Mouse (Mus musculus) C2C12 (cell line): ENCODE results near the gene Tubb5. TPM values are rescaled to one million over a fixed set of nuclear protein-coding genes. Genes with fewer than 3 reads are reported as not detected.
A peak's percentile ranks its signal among the peaks of the same experiment; 100 is the strongest.

Source experiments
- H3K27me3 ChIP-seq: one replicate; pipeline ENCODE4 v1.6.1; 2011; ENCODE audit not compliant: control insufficient read depth, insufficient read depth, insufficient read length
- H3K36me3 ChIP-seq: one replicate; pipeline ENCODE4 v1.6.1; 2011; ENCODE audit not compliant: control insufficient read depth, insufficient read depth
- H3K4me3 ChIP-seq: one replicate; pipeline ENCODE4 v1.5.1; 2011; ENCODE audit warnings: mild to moderate bottlenecking, control low read depth; ENCODE audit not compliant: poor library complexity, insufficient read depth, severe bottlenecking
- H3K79me2 ChIP-seq: one replicate; pipeline ENCODE4 v1.6.1; 2011; ENCODE audit not compliant: control insufficient read depth, insufficient read depth
- H3K79me3 ChIP-seq: one replicate; pipeline ENCODE4 v1.6.1; 2011; ENCODE audit warnings: low read depth, control low read depth
- H3ac ChIP-seq: one replicate; pipeline ENCODE3; 2011; ENCODE audit warnings: low read depth; ENCODE audit not compliant: control insufficient read depth, insufficient read length
- CEBPB ChIP-seq: IDR thresholded peaks from one replicate; pipeline ENCODE4 v1.6.1; 2011; ENCODE audit warnings: low read depth, mild to moderate bottlenecking, control low read depth, moderate library complexity
- CTCF ChIP-seq: IDR thresholded peaks from one replicate; pipeline ENCODE4 v1.5.1; 2011; ENCODE audit not compliant: control insufficient read depth, insufficient read depth, insufficient read length
- FOSL1 ChIP-seq: IDR thresholded peaks from one replicate; pipeline ENCODE4 v1.8.0; 2011; ENCODE audit warnings: mild to moderate bottlenecking, low read length; ENCODE audit not compliant: poor library complexity, insufficient read depth, severe bottlenecking
- MAX ChIP-seq: IDR thresholded peaks from one replicate; pipeline ENCODE4 v1.6.1; 2011; ENCODE audit warnings: mild to moderate bottlenecking, control low read depth
- MYOD1 ChIP-seq: IDR thresholded peaks from one replicate; pipeline ENCODE4 v1.6.1; 2011; ENCODE audit warnings: low read depth; ENCODE audit not compliant: control insufficient read depth, insufficient read length
- MYOG ChIP-seq: IDR thresholded peaks from one replicate; pipeline ENCODE4 v1.6.1; 2011; ENCODE audit not compliant: control insufficient read depth, insufficient read length; ENCODE audit errors: extremely low read depth
- USF1 ChIP-seq: IDR thresholded peaks from one replicate; pipeline ENCODE4 v1.6.1; 2011; ENCODE audit warnings: low read depth, mild to moderate bottlenecking, control low read depth, moderate library complexity
- polyA plus RNA-seq: library from polyadenylated mRNA; unstranded; fragments of >200 nt; fragmentation: generic; extraction: Trizol; gene quantifications from one replicate; pipeline ENCODE4 v1.2.1, GENCODE M21; 2012; ENCODE audit warnings: missing spikeins

The Tubb5 gene
- polyA plus RNA-seq, 1 experiment = 1,881 TPM

- H3K36me3 ChIP-seq = peaks cover 36% of the 10 kb centered on the region
- no peak overlapping the region for H3ac ChIP-seq
- no peak for TF ChIP-seq MYOG
- no peak for TF ChIP-seq USF1
- TF ChIP-seq FOSL1 = no peak
- no peak for TF ChIP-seq CEBPB
- no peak for TF ChIP-seq MYOD1
- TF ChIP-seq CTCF = no peak
- TF ChIP-seq MAX = no peak
- no peak overlapping the region for H3K4me3 ChIP-seq
- H3K27me3 ChIP-seq = no peaks in the 10 kb centered on the region
- peaks cover 48% of the 10 kb centered on the region for H3K79me2 ChIP-seq
- peaks cover 44% of the 10 kb centered on the region for H3K79me3 ChIP-seq
These were observed 4.2 kb downstream of the Tubb5 start for GRCm38 (mm10) chr17:35833894-35834293.

GRCm38 (mm10) chr17:35833239-35833751, 4.8 kb downstream of the Tubb5 start:
- Histone ChIP-seq H3K79me2 (peaks cover 48% of the 10 kb centered on the region), H3ac (no peak overlapping the region), H3K4me3 (no peak overlapping the region), H3K79me3 (peaks cover 40% of the 10 kb centered on the region), H3K27me3 (no peaks in the 10 kb centered on the region), H3K36me3 (peaks cover 36% of the 10 kb centered on the region)
- TF ChIP-seq USF1 (no peak), CTCF (no peak), MAX (no peak), MYOD1 (no peak), FOSL1 (no peak), CEBPB (no peak), MYOG (no peak)

- H3K79me2 ChIP-seq = peaks cover 42% of the 10 kb centered on the region
- peaks cover 41% of the 10 kb centered on the region for H3K36me3 ChIP-seq
- TF ChIP-seq MYOG (no peak), CEBPB (no peak), FOSL1 (no peak), CTCF (no peak), MAX (no peak), USF1 (no peak), MYOD1 (no peak)
- H3ac ChIP-seq = no peak overlapping the region
- H3K79me3 ChIP-seq = peaks cover 38% of the 10 kb centered on the region
- no peak overlapping the region for H3K4me3 ChIP-seq
- no peaks in the 10 kb centered on the region for H3K27me3 ChIP-seq
These were observed 5.5 kb downstream of the Tubb5 start for GRCm38 (mm10) chr17:35832400-35833238.

GRCm38 (mm10) chr17:35829737-35830136, 8.4 kb downstream of the Tubb5 start:
- no peak overlapping the region for H3K4me3 ChIP-seq
- peaks cover 10% of the 10 kb centered on the region for H3K79me3 ChIP-seq
- TF ChIP-seq MYOG = no peak
- peak; percentile 98 for TF ChIP-seq CTCF
- no peak overlapping the region for H3ac ChIP-seq
- H3K27me3 ChIP-seq = no peaks in the 10 kb centered on the region
- peaks cover 40% of the 10 kb centered on the region for H3K36me3 ChIP-seq
- H3K79me2 ChIP-seq = peaks cover 13% of the 10 kb centered on the region

GRCm38 (mm10) chr17:35825109-35825850, 12.8 kb downstream of the Tubb5 start:
- peaks cover 17% of the 10 kb centered on the region for H3K79me2 ChIP-seq
- H3K36me3 ChIP-seq = peaks cover 25% of the 10 kb centered on the region
- no peak overlapping the region for H3K4me3 ChIP-seq
- no peak overlapping the region for H3ac ChIP-seq
- TF ChIP-seq USF1 = no peak
- no peak for TF ChIP-seq MAX
- no peak for TF ChIP-seq MYOG
- TF ChIP-seq CTCF = no peak
- no peak for TF ChIP-seq MYOD1
- TF ChIP-seq FOSL1 = no peak
- no peak for TF ChIP-seq CEBPB
- no peaks in the 10 kb centered on the region for H3K27me3 ChIP-seq
- peaks cover 13% of the 10 kb centered on the region for H3K79me3 ChIP-seq

GRCm38 (mm10) chr17:35824402-35824801, 13.7 kb downstream of the Tubb5 start:
- H3K79me2 ChIP-seq = peaks cover 17% of the 10 kb centered on the region
- H3K79me3 ChIP-seq = peaks cover 13% of the 10 kb centered on the region
- no peak overlapping the region for H3ac ChIP-seq
- peaks cover 25% of the 10 kb centered on the region for H3K36me3 ChIP-seq
- H3K4me3 ChIP-seq = no peak overlapping the region
- no peak for TF ChIP-seq MYOD1
- H3K27me3 ChIP-seq = no peaks in the 10 kb centered on the region
